Mouse (Mus musculus): ENCODE measurements at regions not wholly inside any gene's neighbourhood (a gene's known extent, or its start where the extent isn't known, plus 50 kb on each side); places are given as distances from the start of the nearest gene placed in this dataset.

DNA sequence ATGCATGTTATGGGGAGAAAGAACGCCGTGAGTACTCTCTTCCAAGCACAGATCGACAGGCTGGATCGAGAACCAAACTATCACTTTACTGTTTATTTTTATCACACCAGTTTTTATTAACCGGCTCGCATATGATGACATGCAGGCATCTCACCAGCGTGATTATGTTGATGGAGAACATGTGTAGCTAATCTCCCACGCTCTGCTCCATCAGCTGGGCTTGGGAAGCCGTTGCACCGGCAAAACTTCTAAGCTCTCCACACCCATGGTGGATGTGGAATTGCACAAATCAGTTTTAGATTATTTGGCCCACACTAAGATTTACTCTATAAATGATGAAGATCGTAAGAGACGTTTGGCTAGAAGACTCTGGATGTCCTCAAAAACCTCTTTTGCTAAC is 125.9 kb downstream of the Icos start:
- TF ChIP-seq EP300 (IDR thresholded peaks at IDR 0.05; ENCODE audit: low read depth) (no peak), CTCF (IDR thresholded peaks at IDR 0.05; ENCODE audit: low read depth) (no peak)
